Mouse (Mus musculus) adrenal gland, postnatal 14 days (tissue): Measurements from ENCODE around the gene Eng. TPM values are rescaled to one million over a fixed set of nuclear protein-coding genes. Genes with fewer than 3 reads are reported as not detected.

Experiments used
- DNase-seq: peaks from one replicate; pipeline ENCODE4 v3.0.0; 2021; ENCODE audit warnings: mixed read lengths
- total RNA-seq: library from RNA; stranded (reverse); gene quantifications from 2 replicates; pipeline ENCODE4 v1.2.3, GENCODE M21; 2021

Eng gene
- total RNA-seq, 1 experiment from 2014 or later = 106 TPM

DNA sequence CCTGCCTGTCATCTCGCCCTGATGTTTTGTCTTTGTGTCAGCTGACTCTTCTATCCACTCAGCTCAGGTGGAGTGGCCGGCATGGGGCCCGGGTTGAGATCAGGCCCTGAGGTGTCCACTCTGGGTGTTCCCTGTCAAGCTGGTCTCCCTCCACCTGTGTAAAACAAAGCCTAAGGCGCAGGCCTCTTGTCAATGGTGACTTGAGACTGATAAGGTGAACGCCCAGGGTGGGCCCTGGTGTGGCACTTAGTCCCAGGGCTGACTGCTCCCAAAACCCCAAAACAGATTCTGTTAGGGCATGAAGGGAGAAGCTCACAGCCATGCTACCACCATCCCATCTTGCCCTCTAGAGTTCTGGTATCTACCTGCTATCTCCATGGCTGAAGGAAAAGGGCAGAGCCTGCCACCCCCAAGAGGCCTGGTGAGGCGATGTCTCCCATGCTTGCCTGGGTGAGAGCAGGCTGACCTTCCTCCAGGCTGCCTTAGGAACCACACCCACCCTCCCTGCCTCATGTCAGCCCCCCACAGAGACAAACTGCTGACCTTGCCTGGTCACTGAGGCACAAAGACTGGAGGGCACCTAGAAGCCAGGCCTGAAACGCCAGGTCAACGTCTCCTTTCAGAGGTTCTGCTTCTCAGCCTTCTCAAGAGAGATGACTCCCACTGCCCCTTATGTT, 1.5 kb upstream of the Eng start:
- DNase-seq = no peak

DNA sequence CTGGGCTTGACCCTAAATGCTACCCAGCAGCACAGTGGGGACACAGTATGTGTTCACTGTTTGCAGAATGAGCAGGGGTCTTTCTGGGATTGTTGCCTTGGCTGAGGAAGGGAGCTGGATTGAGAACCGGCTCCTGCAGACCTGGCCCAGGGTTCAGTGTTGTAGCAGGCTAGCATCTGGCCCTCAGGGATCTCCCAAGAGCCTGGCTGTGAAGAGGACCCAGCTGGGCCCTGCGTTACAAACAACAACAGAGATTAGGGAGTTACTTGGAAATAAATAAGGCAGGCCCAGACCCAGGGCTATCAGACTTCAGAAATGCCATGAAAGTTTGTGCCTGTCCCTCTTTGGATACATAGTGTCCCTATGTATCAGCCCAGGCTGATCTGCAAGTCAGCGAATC, 748 bp upstream of the Eng start:
- no peak for DNase-seq

DNA sequence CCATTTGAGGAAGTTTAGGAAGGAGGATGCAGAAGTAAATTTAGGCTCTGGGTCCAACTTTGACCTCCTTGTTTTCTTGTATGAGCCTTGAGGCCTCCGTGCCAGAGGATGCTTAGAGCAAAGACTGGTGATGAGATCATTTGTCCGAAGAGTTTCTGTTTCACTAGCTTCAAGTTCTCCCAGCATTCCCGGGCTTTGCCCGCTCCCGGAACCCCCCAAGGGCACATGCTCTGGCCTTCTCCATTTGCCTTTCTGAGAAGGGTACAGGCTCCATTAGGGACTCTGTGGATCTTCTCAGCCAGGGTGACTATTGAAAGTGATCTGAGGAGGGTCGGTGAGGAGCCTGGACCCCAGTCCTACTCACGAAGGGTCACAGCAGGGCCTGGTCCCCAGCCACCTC, 971 bp downstream of the Eng start:
- no peak for DNase-seq

DNA sequence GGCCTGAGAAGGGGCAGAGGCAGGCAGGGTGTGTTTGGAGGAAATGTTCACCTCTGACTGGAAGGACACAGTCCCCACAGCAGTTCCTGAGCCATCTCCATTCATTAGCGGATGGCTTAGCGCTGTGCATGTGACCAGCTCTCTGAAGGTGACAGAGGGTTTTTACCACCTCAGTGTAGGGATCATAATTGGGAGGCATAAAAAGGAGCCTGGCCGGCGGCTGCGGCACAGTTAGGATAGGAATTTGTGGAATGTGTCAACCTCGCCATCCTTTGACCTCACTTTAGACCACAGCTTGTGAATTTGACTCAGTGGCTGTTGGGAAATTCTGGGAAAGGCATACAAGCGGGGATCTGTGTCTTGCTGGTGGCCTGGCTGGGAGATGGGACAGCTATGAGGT, 7.4 kb downstream of the Eng start:
- DNase-seq = no peak

DNA sequence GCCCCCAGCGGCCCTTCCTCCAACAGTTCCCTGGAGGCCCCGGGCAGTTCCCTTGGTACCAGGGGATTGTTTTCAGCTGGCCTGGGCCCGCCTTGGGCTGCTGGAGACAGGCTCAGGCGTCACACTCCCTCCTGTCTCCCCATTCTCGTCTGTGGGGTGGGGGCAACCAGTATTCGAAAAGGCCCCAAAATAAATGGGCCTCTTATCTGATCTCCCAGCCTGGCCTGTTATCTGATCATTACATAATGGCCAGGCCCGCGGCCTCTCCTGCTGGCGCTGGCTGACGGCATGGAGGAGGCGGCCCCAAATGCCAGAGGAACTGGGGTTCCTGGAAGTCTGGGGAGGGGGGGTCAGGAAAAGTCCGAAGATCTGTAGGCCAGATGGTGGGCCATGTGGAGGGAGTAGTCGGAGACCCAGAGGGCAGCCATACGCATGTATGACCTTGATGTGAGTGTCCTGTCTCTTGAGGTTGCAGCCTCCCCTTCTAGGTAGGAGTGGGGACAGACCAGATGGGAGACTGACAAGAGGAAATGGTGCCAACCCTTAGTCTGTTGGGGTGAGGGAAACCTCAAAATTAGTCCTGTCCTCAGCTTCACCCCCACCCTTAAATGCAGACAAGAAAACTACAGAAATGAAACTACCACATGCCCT, 8.5 kb downstream of the Eng start:
- no peak for DNase-seq

DNA sequence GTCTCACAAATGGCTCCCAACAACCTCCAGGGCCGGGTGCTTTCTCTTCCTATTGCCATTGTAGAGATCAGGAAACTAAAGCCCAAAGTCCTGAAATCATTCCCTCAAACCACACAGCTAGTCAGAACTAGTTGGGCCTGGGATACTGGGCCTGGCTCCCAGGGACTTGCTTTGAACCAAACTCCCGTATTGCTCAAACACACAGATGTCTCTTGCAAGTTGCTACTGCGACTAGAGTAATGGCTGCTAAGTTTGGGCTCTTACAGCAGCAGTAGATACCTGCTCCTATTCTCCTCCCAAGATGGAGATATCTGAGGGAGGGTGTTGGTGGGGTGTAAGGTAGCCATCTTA, 9.0 kb downstream of the Eng start:
- no peak for DNase-seq

DNA sequence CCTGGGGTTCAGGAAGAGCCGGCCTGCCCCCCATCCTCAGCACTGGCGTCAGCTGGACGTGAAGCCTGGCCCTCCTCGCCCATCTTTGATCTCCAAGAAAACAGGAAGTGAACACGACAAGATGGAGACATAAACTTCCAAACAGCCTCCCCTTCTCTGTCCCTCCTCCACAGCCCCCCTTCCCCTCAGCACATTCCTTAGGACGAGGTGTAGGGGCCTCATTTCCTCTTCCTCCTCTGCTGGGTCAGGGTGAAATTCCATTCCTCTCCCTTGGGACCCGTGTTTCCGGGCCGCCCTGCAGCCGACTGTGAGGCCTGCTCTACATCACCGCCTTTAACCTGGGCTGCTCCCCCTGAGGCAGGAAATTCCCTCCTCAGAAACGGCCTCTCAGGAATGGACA, 9.4 kb downstream of the Eng start:
- DNase-seq = peak; percentile 66

DNA sequence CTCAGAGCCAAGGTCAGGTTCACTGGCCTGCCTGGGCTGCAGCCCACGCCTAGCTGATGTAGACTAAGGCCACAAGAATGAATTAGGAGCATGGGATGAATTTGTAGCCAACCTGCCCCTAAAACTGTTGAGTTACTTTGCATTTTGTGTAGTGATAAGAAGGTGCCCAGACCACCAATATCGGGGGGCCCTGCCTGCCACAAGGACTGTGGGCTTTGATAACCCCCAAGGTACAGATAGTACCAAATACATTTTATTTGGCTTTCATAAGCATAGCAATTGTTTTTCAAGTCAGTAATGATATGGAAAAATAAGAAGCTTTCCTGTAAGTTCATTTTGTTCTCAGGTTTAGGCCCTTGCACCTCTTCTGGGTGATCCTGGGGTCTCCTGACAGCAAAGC, 12.5 kb downstream of the Eng start:
- no peak for DNase-seq

DNA sequence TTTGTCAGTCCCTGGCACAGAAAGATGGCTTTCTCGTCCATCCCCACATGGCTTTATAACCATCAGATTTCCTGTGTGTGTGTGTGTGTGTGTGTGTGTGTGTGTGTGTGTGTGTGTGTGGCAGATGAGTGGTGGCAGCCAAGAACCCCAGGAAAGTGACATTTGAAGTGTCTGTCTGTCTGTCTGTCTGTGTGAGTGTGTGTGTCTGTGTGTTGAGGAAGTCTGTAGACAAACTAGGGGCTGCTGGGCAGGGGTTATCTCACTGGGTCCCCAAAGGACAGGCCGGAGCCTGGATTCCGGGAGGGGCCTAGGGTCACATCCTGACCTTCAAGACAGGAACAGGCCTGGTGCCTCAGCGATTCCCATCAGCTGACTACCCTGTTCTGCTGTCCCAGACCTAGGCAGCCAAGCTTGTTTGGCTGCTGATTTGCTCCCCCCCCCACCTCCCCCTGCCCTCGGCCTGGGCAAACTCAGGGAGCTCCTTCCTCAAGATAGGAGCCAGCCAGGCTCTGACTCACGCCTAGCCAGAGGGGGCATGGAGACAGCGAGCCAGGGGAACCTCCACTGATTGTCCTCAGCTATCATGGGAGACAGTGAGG, 15.2 kb downstream of the Eng start:
- DNase-seq = peak; percentile 64

DNA sequence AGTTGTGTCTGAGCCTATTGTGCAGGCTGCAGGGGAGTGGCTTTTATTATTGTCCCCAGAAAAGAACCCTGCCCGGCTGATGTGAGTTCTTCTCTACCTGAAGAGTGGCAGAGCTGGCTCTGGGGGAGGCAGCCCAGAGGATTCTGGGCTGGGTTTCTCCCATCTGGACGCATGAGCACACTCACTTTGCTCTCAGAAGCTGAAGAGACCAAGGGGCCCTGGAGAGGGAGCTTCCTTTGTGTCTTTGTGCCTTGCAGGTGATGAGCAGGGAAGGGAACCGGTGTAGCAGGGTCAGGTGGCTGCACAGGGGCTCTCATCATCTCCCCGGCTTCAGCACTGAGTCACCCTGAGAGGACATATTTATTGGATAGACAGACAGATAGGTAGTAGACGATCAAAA, 15.9 kb downstream of the Eng start:
- DNase-seq = no peak

DNA sequence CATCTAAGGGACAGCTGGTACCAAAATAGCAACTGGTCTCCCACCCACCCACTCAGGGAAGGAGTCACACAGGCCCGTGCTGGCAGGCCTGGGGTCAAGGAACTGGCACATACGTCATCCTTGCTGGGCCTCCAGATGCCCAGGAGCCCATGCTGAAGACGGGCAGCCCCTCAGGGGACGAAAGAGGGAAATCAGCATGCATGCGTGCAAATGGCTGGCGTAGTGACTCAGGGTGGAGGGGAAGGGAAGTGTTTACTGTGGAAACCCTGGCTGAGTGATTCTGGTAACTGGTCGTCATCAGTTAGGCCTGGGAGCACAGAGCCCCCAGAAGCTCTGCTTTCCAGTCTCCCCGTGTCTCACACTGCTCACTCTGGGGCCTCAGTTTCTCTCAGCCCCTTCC, 18.9 kb downstream of the Eng start:
- DNase-seq = no peak

DNA sequence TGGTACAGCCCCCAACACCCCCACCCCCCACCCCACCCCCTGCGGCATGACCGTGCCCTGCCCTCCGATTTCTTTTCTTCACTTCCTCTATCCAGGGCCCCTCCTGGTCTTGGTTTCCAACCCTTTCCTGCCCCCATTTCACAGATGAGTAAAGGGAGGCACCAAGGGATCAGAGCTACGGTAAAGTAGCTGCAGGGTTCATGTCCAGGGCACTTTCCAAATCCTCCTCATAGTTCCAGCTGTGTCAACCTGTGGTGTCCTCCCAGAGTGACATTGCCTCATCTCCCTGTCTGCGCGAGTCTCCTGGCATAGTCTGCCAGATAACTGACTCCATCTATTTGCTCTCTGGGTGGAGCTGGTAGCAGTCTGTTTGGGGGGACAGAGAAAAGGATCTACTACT, 19.5 kb downstream of the Eng start:
- DNase-seq = no peak

DNA sequence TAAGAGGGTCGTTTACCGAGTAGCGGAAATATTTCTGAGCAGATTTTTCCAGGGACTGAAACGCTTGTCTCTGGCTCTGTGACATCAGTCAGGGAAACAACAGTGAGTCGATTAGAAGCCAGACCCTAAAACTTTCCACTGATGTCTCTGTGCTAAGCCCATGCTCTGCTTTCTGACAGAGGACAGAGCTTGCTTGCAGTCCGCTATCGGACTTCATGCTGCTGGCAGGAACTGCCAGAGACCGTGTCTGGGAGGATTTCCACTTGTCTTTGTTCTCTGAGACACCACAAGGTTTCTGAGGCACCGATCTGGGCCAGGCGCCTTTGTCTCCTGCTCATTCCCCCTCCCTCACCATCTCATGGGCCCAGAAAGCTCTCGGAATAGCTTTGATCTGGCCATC, 21.4 kb downstream of the Eng start:
- DNase-seq = peak; percentile 36

DNA sequence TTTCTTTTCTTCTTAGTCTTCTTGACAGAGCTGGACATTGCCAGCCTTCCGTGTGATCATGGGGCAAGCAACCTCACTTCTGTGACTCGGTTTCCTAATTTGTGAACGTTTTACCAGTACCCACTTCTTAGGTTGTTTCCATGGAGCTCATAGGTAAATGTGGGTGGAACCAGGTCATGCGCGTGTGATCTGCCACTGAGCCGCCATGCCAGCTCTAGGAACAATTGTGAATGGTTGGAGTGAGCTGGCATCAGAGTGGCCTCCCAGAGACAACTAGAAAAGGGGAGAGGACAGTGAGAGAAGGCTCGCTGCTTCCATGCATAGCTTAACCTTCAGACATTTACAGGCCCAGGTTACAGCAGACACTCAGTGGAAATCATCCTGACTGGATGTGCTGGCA, 21.8 kb downstream of the Eng start:
- no peak for DNase-seq

DNA sequence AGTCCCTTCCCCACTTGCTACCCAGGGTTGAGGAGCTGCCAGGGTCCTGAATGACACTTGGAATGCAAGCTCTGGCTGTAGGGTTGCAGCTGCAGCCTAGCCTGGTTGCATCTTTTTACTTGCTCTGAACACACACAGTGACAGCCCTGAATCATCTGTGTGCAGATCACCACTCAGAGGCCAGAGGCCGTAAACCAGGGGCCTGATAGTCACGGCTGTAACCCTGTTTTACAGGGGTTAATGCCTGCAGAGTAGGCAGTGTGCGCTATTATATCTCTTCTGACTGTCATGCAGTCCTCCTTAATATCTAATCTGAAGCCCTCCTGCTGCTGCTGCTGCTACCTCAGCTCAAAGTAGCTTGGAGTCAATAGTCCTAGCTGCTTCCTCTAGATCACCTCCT, 23.5 kb downstream of the Eng start:
- no peak for DNase-seq

DNA sequence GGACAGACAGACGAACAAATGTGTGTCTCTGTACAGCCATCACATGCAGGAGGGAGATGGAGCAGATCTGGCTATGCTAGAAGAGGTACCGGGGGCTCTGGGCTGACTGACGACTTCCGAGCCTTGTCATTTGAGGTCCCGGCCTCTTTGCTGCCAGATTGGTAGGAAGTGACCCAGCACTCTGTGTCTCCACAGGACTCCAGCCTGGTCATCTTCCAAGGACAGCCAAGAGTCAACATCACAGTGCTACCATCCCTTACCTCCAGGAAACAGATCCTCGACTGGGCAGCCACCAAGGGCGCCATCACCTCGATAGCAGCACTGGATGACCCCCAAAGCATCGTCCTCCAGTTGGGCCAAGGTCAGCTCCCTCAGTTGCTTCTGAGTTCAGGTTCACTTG, 24.8 kb downstream of the Eng start:
- DNase-seq = no peak

DNA sequence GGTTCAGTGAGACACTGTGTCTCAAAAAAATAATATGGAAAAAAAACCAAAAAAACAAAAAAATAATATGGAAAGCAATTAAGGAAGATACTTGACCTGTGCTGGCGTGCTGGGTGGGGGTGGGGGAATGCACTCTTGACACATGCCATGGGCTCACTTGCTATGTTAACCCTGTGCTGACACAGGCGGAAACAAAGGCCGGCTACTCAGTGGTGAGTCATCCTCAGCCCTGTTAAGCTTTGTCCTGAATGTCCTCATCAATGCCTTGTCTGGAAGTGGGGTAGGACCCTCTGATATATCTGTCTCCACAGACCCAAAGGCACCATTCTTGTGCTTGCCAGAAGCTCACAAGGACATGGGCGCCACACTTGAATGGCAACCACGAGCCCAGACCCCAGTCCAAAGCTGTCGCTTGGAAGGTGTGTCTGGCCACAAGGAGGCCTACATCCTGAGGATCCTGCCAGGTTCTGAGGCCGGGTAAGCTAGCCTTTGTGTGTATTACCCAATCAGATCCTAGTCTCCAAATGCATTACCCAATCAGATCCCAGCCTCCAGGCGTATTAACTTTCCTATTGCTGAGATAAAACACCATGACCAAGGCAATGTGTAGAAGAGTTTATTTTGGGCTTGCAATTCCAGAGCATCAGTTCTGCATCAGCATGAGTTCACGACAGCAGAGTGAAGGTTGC, 25.7 kb downstream of the Eng start:
- DNase-seq = no peak

DNA sequence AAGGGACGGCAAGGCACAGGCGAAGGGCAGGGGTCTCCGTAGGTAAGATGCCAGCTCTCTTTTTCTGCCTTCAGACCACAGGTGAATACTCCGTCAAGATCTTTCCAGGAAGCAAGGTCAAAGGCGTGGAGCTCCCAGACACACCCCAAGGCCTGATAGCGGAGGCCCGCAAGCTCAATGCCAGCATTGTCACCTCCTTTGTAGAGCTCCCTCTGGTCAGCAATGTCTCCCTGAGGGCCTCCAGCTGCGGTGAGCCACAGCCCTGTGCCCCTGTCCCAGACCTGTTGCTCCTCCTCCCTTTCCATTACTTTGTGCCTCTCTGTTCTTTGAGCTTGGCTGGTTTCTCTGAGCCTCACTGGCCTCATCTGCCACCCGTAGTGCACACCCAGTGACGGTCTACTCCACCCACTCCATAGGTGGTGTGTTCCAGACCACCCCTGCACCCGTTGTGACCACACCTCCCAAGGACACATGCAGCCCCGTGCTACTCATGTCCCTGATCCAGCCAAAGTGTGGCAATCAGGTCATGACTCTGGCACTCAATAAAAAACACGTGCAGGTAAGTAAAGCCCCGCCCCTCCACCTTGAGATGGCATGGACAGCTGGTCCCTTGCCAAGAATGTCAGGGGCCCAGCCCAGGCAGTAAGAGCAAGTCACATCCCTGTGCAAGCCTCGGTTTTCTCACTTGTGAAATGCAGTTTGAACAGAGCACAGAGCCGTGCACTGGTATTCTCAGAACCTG, 27.0 kb downstream of the Eng start:
- DNase-seq = no peak

DNA sequence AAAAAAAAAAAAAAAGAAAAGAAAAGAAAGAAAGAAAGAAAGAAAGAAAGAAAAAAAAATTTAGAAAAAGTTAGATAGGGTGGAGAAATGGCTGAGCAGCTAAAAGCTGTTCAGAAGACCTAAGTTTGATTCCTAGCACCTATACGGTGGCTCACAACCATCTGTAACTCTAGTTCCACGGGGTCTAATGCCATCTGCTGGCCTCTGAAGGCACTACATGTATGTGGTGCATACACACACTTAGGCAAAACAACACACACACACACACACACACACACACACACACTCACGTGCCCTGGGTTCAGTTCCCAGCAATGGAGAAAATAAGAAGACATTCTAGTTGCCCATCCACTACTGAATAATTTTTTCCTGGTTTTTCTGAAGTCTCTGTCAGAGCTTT, 30.4 kb downstream of the Eng start:
- no peak for DNase-seq

DNA sequence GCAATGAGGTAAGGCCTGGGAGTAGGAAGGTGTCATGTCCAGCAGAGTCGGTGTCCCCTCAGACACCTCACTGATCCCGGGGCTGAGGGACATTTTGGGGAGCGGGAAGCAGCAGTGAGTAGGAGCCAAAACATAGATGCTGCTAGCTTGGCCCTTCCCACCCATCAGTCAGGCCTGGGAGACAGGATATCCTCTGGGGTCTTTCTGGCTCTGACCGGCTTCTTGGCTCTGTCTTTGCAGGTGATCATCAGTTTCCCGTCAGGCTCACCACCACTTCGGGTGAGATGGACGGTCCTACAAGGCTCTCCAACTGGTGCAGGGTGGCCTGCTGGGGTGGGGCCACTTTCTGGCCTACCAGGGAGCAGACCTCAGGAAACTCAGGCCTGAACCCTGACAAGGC, 31.3 kb downstream of the Eng start:
- no peak for DNase-seq

DNA sequence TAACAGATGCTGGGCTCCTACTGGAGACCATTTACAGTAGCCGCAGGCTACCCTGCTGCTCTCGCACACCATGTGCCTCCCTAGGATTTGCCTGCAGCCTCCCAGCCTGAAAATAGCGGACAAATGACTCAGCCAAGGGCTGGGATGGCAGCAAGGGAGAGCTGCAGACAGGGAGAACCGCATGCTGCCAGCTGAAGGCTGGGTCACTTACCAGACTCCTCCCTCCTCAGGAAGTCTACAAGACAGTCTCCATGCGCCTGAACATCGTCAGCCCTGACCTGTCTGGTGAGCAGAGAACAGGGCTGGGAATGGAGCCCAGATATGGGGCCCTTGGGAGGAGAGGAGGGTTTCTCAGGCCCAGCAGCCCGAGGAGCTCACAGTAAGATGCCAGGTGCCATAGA, 33.7 kb downstream of the Eng start:
- peak; percentile 82 for DNase-seq

DNA sequence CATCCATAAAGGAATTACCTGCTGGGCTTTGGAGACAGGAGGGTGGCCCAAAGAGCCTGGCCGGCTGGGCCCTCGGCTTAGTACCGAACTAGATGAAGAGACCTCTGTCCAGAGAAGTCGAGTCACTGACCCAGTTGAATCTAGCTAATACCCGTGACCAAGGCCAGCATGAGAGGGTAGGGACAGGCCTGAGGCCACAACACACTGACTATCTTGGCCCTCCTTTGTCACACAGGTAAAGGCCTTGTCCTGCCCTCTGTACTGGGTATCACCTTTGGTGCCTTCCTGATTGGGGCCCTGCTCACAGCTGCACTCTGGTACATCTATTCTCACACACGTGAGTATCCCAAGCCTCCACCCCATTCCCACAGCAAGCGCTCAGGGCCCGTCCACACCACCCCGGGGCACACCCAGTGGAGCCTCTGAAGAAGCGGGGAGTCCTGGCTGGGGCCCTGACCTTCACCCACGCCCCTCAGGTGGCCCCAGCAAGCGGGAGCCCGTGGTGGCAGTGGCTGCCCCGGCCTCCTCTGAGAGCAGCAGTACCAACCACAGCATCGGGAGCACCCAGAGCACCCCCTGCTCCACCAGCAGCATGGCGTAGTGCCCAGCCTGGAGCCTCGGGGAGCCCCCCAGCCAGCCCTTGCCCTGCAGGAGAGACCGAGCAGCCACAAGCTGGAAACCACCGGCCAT, 34.7 kb downstream of the Eng start:
- no peak for DNase-seq
